Mouse (Mus musculus): ENCODE measurements around the gene Lce1f.
"Not testable (repeated sequence)": the region's sequence is repeated elsewhere in the genome, so short reads cannot be mapped to it uniquely, and the experiment has no call there.

Gene Lce1f

DNA sequence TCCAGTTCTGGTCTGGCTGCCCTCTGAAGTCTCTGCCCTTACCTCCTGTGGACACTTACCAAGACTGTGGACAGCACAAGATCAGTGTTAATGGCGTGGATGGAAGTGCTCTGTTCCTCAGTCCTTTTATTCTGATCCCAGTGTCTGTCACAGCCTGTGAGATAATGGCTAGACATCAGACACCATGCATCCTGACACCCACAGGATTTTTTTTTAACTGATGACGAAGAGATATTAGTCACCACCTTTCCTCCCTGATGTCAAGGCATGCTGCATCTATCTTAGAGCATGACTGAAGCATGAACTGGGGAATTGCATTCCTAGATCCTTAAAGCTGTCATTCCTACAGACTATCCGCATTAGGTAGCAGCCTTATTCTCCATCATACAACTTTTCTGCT is at the start of gene Lce1f:
TSS of gene Lce1f (minus strand) at position 101 of the 400 bp plus-strand sequence.
- no peak for DNase-seq (ENCODE audit: low spot score in 2 of 2)

DNA sequence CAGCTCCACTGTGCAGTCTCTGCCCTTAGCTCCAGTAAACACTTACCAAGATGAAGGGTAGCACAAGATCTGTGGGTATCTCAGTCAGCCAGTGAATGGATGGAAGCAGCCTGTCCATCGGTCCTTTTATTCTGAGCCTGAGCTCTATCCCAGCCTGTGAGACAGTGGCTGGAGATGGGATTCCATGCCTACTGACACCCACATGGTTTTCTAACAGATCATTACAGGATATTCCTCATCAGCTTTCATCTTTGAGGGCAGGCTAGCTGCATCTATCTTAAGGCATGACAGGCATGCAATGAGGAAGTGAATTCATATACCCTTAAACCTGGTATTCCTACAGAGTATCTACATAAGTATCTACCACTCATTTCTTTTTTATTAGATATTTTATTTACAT is 44.8 kb upstream of the Lce1f start, which contains the start of gene Lce1h:
TSS of gene Lce1h (minus strand) at position 101 of the 400 bp plus-strand sequence.
- DNase-seq (ENCODE audit: low spot score in 2 of 2), result no peak

DNA sequence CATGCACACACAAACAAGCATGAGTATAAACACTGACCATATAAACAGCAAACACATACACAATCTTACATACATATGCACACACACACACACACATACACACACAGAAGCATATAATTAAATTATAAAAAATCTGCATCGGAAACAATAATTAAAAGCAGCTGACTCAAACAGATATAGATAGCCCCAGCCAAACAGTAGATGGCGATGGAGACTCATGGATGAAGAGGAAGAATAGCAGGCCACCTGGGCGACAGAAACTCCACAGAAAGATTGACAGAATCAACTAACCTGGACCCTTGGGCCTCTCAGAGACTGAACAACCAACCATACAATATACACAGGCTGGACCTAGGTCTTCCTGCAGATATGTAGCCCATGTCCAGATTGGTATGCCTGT is 33.0 kb upstream of the Lce1f start:
- no peak for DNase-seq (ENCODE audit: low spot score in 2 of 2)

DNA sequence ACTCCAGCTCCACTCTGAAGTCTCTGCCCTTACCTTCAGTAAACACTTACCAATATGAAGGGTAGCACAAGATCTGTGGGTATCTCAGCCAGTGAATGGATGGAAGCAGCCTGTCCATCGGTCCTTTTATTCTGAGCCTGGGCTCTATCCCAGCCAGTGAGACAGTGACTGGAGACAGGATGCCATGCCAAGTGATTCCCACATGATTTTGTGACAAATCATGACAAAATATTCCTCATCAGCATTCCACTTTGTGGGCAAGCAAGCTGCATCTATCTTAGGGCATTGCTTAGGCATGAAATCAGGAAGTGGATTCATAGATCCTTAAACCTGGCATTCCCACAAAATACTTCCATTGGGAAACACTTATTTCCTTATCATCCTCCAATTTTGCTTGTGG is 32.1 kb upstream of the Lce1f start, which contains the start of gene Lce1g:
TSS of gene Lce1g (minus strand) at position 101 of the 400 bp plus-strand sequence.
- no peak for DNase-seq (ENCODE audit: low spot score in 2 of 2)

DNA sequence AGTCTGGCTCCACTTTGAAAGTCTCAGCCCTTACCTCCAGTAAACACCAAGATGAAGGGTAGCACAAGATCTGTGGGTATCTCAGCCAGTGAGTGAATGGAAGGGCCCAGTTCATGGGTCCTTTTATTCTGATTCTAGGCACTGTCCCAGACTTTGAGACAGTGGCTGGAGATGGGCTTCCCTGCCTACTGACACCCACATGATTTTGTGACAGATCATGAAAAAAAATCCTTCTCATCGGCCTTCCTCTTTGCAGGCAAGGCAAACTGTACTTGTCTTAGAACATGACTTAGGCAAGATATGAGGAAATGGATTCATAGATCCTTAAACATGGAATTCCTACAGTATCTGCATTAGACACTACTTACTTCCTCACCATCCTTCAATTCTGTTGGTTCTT is 18.8 kb upstream of the Lce1f start, which contains the start of gene Gm38119:
TSS of gene Gm38119 (minus strand) at position 101 of the 400 bp plus-strand sequence.
- no peak for DNase-seq (ENCODE audit: low spot score in 2 of 2)

DNA sequence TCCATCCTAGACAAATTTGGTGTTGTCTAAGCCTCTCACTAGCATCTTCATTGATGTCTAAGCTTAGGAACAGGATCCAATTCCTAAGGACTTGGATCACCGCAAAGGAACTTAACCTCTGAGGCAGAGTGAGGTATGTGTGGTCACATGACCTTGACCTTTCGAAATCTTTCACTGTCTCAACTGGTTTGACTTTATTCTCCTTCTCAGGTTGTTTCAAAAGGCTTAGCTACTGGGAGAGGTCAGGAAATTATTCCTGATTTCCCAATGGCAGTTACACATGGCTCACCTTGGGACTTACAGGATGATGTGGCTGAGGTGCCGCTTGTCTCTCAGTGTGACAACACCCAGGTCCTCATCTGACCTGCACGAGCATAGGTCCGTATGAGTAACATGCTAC is 2.5 kb upstream of the Lce1f start:
- DNase-seq (ENCODE audit: low spot score in 2 of 2), result no peak

DNA sequence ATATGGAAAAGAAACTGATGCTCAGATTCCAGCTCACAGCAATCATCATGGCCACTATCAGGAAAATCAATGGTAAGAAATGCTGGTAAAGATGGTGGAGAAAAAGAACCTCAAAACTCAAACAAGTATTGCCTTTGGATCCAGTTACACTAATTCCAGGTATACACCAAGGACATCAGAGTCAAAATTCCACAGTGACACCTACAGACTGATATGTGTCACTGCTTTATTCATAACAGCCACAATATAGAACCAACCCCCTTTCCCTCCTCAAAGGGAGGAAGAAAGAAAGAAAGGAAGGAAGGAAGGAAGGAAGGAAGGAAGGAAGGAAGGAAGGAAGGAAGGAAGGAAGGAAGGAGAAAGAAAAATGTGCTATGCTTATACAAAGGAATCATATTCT is 5.0 kb downstream of the Lce1f start:
- DNase-seq (ENCODE audit: low spot score in 2 of 2), result no peak

DNA sequence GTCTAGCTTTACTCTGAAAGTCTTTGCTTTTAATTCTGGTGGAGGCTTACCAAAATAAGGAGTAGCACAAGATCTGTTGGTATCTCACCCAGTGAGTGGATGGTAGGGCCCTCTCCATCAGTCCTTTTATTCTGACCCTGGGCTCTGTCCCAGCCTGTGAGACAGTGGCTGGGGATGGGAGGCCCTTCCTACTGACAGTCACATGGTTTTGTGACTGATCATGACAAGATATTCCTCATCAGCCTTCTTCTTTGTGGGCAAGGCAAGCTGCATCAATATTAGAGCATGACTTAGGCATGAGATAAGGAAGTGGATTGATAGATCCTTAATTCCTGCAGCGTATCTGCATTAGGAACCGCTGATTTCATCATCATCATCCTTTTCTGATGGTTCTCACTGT is 11.2 kb downstream of the Lce1f start, which contains the start of gene Lce1e:
TSS of gene Lce1e (minus strand) at position 101 of the 400 bp plus-strand sequence.
- DNase-seq (ENCODE audit: low spot score in 2 of 2), result no peak

DNA sequence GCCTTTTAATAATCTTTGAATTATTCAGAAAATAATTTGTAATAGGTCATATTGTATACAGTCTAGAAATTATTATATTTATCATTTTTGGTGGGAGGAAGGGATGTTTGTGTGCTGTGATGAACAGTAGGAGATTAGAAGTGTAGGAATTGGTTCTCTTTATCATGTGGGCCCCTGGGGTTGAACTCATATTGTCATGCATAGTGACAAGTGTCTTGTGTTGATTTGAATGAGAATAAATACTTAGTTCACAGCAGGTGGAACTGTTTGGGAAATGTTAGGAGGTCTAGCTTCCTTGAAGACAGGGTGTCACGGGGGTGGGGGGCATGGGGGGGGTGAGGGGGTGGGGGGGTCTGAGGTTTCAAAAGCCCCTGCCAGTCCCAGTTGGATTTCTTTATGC is 25.5 kb downstream of the Lce1f start:
- DNase-seq (ENCODE audit: low spot score in 2 of 2), result no peak

DNA sequence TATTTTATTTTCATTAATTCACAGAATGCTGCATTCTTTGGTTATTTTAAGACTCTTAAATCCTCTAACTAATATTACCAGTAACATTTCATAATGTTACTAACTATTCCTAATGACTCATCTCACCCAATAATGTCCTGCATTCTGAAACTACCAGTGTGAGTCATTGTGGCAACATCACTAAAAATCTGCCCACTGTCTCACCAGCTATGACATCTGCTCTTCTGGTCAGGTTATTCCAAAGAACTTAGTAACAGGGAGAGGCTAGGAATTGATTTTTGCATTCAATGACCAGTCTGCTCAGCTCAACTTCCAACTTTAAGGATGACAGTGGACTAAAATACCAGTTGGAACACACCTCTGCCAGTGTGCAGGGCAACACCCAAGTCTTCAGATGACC is 28.5 kb downstream of the Lce1f start:
- DNase-seq (ENCODE audit: low spot score in 2 of 2), result no peak

DNA sequence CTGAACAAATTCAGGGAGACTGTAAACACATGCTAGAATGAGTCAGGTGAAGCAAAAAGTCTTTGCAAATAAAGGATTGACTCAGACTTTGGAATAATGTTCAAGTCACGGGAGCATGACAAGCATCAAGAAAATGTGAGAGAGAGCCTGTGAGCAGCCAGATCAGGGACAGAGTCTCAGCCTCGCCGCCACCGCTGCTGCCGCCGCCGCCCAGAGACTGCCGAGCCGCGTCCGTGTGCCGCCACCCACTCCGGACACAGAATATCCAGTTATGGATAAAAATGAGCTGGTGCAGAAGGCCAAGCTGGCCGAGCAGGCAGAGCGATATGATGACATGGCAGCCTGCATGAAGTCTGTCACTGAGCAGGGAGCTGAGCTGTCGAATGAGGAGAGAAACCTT is 31.0 kb downstream of the Lce1f start:
- DNase-seq (ENCODE audit: low spot score in 2 of 2), result not testable (repeated sequence)

DNA sequence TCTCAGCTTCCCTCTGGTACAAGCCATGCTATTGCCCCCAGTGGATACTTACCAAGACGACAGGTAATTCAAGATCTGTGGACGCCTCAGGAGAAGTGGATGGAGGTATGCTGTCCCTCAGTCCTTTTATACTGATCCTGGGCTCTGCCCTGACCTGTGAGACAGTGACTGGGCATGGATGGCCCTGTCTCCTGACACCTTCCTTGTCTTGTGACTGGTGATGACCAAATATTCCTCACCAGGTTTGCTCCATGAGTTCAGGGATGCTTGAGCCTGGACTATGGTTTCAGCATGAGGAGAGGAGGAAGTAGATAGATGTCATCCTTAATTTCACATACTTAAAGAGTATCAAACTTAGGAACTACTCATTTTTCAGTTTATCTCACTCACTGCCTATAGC is 33.0 kb downstream of the Lce1f start, which contains the start of gene Lce1d:
TSS of gene Lce1d (minus strand) at position 101 of the 400 bp plus-strand sequence.
- DNase-seq (ENCODE audit: low spot score in 2 of 2), result no peak

DNA sequence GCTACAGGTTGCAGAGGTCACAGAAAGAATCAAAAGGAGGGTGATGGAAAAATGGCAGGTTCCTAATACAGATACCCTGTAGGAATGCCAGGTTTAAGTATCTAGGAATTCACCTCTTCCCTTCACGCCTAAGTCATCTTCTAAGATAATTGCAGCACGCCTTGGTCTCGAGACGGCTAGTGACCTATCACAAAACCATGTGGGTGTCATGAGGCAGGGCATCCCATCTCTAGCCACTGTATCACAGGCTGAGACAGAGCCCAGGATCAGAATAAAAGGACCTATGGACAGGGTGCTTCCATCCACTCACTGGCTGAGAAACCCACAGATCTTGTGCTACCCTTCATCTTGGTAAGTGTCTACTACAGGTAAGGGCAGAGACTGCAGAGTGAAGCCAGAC is 41.2 kb downstream of the Lce1f start, which contains the start of gene Lce1c:
TSS of gene Lce1c (plus strand) at position 301 of the 400 bp plus-strand sequence.
- no peak for DNase-seq (ENCODE audit: low spot score in 2 of 2)

DNA sequence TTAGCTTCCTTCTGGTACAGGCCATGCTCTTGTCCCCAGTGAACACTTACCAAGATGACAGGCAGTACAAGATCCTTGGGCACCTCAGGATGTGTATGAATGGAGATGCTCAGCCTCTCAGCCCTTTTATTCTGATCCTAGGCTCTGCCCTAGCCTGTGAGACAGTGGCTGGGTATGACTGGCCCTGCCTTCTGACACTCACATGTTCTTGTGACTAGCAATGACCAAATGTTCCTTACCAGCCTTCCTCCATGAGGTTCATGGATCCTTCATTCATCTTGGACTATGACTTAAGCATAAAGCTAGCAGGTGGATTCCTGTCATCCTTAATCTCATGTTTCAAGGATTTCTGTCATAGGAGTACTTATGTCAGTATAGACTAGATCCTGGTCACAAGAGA is 49.9 kb downstream of the Lce1f start, which contains the start of gene Lce1a2:
TSS of gene Lce1a2 (minus strand) at position 101 of the 400 bp plus-strand sequence.
- no peak for DNase-seq (ENCODE audit: low spot score in 2 of 2)

Data from frontal cortex, postnatal 14 days (tissue).